Mouse (Mus musculus) frontal cortex, postnatal 36 days (tissue): ENCODE measurements around the gene Herpud2.
A peak's percentile ranks its signal among the peaks of the same experiment; 100 is the strongest.

Experiments
- DNase-seq, 2 experiments: peaks; one replicate each; pipeline ENCODE4 v3.0.0; 2022; ENCODE audit warnings: low spot score in 2 of 2

The Herpud2 gene

GRCm38 (mm10) chr9:25151611-25152241, at the start of gene Herpud2:
Gene Herpud2 (minus strand): TSS chr9:25151820.
- peak; percentile 90 to 91 for DNase-seq

- DNase-seq = no peak
Observed at GRCm38 (mm10) chr9:25200987-25201386, 49.4 kb upstream of the Herpud2 start.

DNA sequence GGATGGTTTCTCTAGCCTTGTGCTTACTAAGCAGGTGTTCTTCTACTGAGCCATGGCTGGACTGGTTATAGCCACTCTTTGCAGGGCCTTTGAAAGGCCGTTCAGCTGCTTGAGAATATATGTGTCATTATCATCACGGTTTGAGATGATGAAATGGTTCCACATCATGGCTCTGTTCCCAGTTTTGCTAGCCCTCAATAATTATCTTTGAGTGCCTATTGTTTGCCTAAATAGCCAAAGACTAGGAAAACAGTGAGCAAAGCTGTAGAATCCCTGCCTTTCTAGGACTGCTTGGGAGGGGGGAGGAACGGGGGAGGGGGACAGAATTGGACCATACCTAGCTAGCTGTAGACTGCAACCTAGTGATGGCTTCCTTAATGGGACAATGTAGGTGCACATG, 48.5 kb upstream of the Herpud2 start:
- DNase-seq = no peak

DNA sequence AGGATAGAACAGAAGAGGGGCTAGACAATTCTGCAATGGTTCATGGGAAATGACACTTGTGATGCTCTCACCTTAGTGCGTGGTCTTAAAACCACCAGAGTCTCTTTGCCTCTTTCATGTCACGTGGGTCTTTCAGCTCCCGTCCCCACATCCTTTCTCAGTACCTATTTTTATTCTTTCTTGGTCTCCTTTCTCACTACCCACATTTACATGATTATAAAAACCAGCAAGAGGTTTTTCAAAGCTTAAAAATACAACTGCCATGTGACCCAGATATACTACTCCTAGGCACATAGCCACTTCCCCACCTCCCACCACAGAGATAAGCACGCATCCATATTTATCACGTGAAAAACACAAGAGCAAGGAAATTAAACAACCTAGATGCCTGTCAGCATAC, 45.1 kb upstream of the Herpud2 start:
- DNase-seq = peak in 1 of 2 experiments; percentile 54

GRCm38 (mm10) chr9:25191612-25192011, 40.0 kb upstream of the Herpud2 start:
- DNase-seq = no peak

DNA sequence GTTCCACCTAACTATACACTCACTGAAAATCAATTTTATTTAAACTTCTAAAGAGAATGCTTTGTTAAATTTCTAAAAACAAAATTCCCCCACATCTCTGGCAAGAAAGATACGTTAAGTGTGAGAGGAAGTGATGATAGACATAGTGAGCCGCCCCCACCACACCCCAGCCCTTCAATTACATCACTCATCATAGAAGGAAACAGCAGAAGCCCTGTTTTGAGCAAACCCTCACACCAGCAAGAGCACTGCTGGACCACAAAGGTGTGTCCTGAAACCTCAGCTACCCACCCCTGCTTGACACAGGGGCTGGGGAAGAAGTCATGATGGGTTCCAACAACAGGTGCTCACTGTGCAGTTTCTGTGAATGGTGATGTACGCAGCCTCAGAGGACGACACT, 34.9 kb upstream of the Herpud2 start:
- no peak for DNase-seq

- no peak for DNase-seq
Observed at GRCm38 (mm10) chr9:25185854-25186253, 34.2 kb upstream of the Herpud2 start.

- no peak for DNase-seq
Observed at GRCm38 (mm10) chr9:25184606-25185005, 33.0 kb upstream of the Herpud2 start.

GRCm38 (mm10) chr9:25178066-25178465, 26.4 kb upstream of the Herpud2 start:
- DNase-seq = no peak

GRCm38 (mm10) chr9:25177201-25177600, 25.6 kb upstream of the Herpud2 start:
- no peak for DNase-seq

- DNase-seq = no peak
Observed at GRCm38 (mm10) chr9:25176562-25176961, 24.9 kb upstream of the Herpud2 start.

DNA sequence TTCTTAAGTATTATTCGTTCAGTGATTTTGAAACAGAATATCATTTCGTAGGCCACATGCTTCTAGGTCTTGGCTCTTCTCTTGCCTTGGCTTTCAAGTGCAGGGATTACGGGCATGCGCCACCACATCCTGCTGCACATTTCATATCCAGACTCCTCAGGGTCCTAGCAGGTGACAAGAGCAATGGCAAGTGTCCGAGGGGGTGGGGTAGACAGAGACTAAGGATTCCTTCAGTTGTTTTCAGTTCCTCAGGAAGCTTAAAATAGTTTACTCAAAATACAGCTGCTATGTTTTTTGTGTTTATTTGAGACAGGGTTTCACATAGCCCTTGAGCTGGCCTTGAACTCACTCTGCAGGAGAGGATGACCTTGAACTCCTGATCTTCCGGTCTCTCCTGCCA, 24.4 kb upstream of the Herpud2 start:
- no peak for DNase-seq

GRCm38 (mm10) chr9:25175039-25175442, 23.4 kb upstream of the Herpud2 start:
- DNase-seq = peak; percentile 82 to 89

DNA sequence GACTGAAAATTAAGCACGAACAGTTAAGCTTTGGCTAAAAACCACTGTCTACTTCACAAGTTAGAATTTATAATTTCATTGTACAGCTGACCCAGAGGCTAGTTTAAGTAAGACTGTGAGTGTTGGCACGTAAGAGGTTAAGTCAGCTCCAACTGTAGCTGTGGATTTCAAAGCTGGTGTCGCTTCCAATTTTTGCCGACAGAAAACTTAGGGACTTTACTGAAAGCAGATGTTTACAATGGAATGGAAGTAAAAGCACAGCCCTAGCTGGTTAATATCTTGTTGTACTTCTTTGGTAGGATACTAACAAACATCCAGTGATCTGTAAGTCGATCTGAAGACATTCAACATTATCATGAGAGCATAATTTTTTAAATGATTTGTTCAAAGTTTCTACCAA, 23.0 kb upstream of the Herpud2 start:
- no peak for DNase-seq

DNA sequence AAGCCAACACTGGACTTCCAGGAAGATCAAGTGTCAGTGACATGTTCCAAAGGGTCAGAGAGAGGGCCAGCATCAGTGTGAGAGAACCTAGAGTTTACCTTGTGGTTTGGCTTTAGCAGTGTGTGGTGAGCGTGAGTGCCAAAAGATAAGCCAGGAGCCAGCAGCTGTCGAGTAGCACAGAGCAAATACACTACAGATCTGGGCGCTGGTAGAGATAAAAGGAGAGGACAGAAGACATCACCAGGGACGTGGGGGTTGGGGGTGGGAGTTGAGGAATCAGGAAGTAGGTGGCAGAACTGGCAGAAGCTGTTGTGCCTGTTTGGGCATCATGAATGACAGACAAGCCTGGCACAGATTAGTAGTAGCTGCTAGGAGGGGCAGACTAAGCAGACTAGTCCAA, 21.6 kb upstream of the Herpud2 start:
- DNase-seq = no peak

- DNase-seq = no peak
Observed at GRCm38 (mm10) chr9:25169626-25170025, 18.0 kb upstream of the Herpud2 start.

DNA sequence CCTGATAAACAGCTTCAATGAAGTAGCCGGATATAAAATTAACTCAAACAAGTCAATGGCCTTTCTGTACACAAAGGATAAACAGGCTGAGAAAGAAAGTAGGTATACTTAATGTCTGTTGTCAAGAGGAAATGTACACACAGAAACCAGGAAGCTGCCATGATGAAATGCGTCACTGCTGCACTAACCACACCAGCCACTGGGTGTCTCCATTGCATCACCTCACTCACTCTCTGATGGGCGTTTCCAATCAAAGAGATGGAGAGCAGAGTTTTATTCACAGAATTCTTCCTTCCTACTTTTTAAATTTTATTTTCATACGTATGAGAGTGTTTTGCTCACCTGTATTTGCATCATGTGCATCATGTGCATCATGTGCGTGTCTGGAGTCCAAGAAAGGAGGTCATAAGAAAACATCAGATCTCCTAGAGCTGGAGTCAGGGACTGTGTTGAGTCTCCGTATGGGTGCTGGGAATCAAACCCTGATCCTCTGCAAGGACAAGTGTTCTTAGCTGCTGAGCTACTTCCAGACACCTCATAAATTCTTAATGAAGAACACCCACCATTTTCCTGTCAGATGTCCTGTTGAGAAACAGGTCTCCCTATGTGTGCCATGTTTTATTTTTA, 16.0 kb upstream of the Herpud2 start:
- DNase-seq = peak; percentile 78 to 87

GRCm38 (mm10) chr9:25158218-25158617, 6.6 kb upstream of the Herpud2 start:
- DNase-seq = no peak

- DNase-seq = no peak
Observed at GRCm38 (mm10) chr9:25156377-25156776, 4.8 kb upstream of the Herpud2 start.

GRCm38 (mm10) chr9:25153066-25153465, 1.4 kb upstream of the Herpud2 start:
- DNase-seq = no peak

GRCm38 (mm10) chr9:25152457-25152856, 837 bp upstream of the Herpud2 start:
- no peak for DNase-seq

DNA sequence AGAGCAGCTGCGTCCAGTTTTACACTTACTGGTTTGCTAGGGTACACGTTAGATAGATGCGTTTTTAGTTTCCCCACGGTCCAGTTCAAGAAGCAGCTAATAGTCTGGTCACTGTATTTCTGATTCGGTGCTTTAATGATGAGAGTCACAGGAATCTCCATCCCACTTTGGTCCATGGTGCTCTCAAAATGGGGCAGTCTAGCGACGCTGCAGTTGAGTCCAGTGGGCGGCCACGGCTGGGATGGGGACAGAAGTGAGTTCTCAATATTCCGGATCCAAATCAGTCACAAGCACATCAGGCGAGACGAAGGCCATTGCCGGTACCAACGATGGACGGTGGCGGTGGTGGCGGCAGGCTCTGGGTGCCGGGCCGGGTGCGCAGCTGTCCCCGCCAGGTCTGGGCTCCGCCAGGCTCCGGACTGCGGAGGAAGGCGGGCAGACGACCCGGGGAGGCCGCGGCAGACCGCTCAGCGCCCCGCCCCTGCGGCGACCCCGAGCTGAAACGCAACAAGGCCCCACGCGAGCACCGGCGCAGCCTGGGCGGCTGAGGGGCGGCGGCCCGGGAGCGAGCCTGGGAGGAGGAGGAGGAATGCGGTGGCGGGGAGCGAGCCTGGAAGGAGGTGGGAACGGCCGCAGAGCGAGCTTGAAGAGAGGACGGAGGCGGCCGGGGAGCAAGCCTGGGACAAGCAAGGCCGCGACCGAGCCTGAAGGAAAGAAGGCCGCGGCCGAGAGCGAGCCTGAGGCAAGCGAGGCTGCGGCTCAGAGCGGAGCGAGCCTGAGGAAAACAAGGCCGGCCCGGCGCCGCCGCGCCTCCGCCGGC, 619 bp downstream of the Herpud2 start:
- DNase-seq = peak; percentile 30 to 67

GRCm38 (mm10) chr9:25148767-25149166, 2.9 kb downstream of the Herpud2 start:
- no peak for DNase-seq
